Mouse (Mus musculus) intestine, embryonic 15.5 days (tissue): ENCODE results near the gene Mtcl1. TPM values are rescaled to one million over a fixed set of nuclear protein-coding genes. Genes with fewer than 3 reads are reported as not detected.

Source experiments
- ATAC-seq: fragments of 200-750 bp; cut with Nextera tagmentation; 2 replicates; pipeline ENCODE4 v1.8.0; 2017; ENCODE audit warnings: moderate TSS enrichment, moderate library complexity
- H3K27ac ChIP-seq: fragments of 300-500 bp; sonication (generic); 2 replicates; pipeline ENCODE4 v1.5.1; 2015; ENCODE audit warnings: mild to moderate bottlenecking, inconsistent platforms
- H3K27me3 ChIP-seq: fragments of 300-500 bp; sonication (generic); replicated peaks from 2 replicates; pipeline ENCODE4 v1.6.1; 2015; ENCODE audit warnings: inconsistent platforms
- H3K36me3 ChIP-seq: fragments of 300-500 bp; sonication (generic); 2 replicates; pipeline ENCODE4 v1.6.1; 2015; ENCODE audit warnings: inconsistent platforms
- H3K4me1 ChIP-seq: fragments of 300-500 bp; sonication (generic); replicated peaks from 2 replicates; pipeline ENCODE4 v1.6.1; 2015; ENCODE audit warnings: inconsistent platforms
- H3K4me2 ChIP-seq: fragments of 300-500 bp; sonication (generic); replicated peaks from 2 replicates; pipeline ENCODE4 v1.6.1; 2015; ENCODE audit warnings: mild to moderate bottlenecking, inconsistent platforms
- H3K4me3 ChIP-seq: fragments of 300-500 bp; sonication (generic); replicated peaks from 2 replicates; pipeline ENCODE4 v1.5.1; 2015; ENCODE audit warnings: inconsistent platforms
- H3K9ac ChIP-seq: fragments of 300-500 bp; sonication (generic); 2 replicates; pipeline ENCODE4 v1.6.1; 2015; ENCODE audit warnings: inconsistent platforms
- H3K9me3 ChIP-seq: fragments of 300-500 bp; sonication (generic); 2 replicates; pipeline ENCODE4 v1.6.1; 2016; ENCODE audit warnings: inconsistent platforms
- whole genome bisulfite sequencing: fragments of 180-500 bp; shearing (Covaris S2); methylation state at CpG from one replicate; pipeline ENCODE4 v1.1.7; 2015; 5-methylcytosine and 5-hydroxymethylcytosine counted together
- polyA plus RNA-seq: library from polyadenylated mRNA; unstranded; fragments of >200 nt; fragmentation: Nextera tagmentation; extraction: Ambion mirVana; gene quantifications from 2 replicates; pipeline ENCODE4 v1.2.1, GENCODE M21; 2015

The Mtcl1 gene
- polyA plus RNA-seq, 1 experiment from 2014 or later: 5.5 TPM

- no peak overlapping the region for H3K27ac ChIP-seq
- 79% methylated on average over 4 of the region's 4 CpGs for WGBS
Measured at GRCm38 (mm10) chr17:66326204-66326545, 123.4 kb downstream of the Mtcl1 start.

GRCm38 (mm10) chr17:66325440-66326203, 123.9 kb downstream of the Mtcl1 start:
- H3K4me3 ChIP-seq: no peak overlapping the region
- H3K27ac ChIP-seq: no peak overlapping the region
- H3K27me3 ChIP-seq: no peaks in the 10 kb centered on the region
- no peak for ATAC-seq
- no peak overlapping the region for H3K9ac ChIP-seq
- H3K36me3 ChIP-seq: no peaks in the 10 kb centered on the region
- no peak overlapping the region for H3K4me2 ChIP-seq
- no peaks in the 10 kb centered on the region for H3K9me3 ChIP-seq
- 51% methylated on average over 14 of the region's 14 CpGs for WGBS
- peaks cover 10% of the 10 kb centered on the region; the same call in 1 of the 2 replicates for H3K4me1 ChIP-seq

More at GRCm38 (mm10) chr17:66326204-66326545, 123.4 kb downstream of the Mtcl1 start:
- H3K4me1 ChIP-seq: peaks cover 10% of the 10 kb centered on the region; the same call in 1 of the 2 replicates
- H3K27me3 ChIP-seq: no peaks in the 10 kb centered on the region
- H3K36me3 ChIP-seq: no peaks in the 10 kb centered on the region
- no peaks in the 10 kb centered on the region for H3K9me3 ChIP-seq
- no peak overlapping the region for H3K9ac ChIP-seq
- ATAC-seq: no peak
- no peak overlapping the region for H3K4me2 ChIP-seq
- H3K4me3 ChIP-seq: no peak overlapping the region

DNA sequence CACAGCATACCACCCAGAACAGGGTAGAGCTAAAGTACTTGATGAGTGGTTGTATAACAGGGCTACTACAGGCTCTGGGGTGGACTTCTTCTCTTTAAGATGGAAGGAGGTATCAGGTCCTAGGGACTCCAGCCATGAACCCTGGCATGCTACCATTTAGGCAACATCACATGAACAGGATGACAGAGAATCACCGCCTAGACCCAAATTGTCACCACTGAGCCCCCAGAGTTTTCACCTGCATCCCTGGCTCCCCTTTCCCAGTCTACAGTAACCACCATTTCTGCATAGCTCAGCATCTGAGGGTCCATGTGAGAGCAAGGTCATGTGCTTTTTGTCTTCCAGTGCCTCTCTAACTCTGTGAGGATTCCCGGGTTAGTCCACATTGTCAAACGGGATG, 124.7 kb downstream of the Mtcl1 start:
- Histone ChIP-seq H3K27me3 (no peaks in the 10 kb centered on the region), H3K36me3 (no peaks in the 10 kb centered on the region), H3K9ac (no peak overlapping the region), H3K4me1 (peaks cover 10% of the 10 kb centered on the region; the same call in 1 of the 2 replicates), H3K9me3 (no peaks in the 10 kb centered on the region), H3K4me2 (no peak overlapping the region), H3K4me3 (no peak overlapping the region), H3K27ac (no peak overlapping the region)
- WGBS: 74% methylated on average over 3 of the region's 3 CpGs
- no peak for ATAC-seq

DNA sequence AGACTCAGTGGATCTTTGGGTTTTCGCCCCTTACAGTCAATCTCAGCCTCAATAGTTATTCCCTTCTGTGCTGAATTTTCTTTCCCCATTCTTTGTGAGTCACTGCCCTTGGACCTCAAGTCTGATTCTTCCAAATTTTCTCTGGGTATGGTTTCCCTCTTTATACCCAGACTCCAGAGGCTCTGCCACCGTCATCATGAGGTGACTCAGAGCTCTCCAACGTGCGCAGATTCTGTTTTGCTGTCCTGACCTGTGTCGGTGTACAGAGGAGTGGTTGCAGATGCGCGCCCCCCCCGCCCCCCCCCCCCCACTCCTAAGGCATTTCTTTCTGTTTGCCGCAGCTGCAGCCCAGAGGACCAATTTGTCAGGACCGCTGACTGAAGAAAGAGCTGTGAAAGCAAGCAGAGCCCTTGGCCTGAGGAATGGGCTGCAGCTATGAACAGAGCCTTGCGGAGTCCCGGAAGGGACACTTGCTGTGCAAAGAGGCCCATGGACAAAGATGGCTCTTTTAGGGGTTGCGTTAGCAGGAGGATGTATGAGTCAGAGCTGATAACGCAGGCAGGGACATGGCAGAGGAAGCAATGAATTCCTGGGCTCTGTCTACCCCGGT, 126.8 kb downstream of the Mtcl1 start:
- Histone ChIP-seq H3K4me3 (no peak overlapping the region), H3K36me3 (no peaks in the 10 kb centered on the region), H3K27ac (no peak overlapping the region), H3K27me3 (no peaks in the 10 kb centered on the region), H3K9me3 (no peaks in the 10 kb centered on the region), H3K4me1 (peaks cover 10% of the 10 kb centered on the region; the same call in 1 of the 2 replicates), H3K4me2 (no peak overlapping the region), H3K9ac (no peak overlapping the region)
- 50% methylated on average over 15 of the region's 15 CpGs for WGBS
- ATAC-seq: no peak; the same call in 1 of the 2 replicates

GRCm38 (mm10) chr17:66321933-66322332, 127.6 kb downstream of the Mtcl1 start:
- 68% methylated on average over 14 of the region's 14 CpGs for WGBS
- H3K9ac ChIP-seq: no peak overlapping the region
- no peak overlapping the region for H3K4me2 ChIP-seq
- H3K4me3 ChIP-seq: no peak overlapping the region
- H3K36me3 ChIP-seq: no peaks in the 10 kb centered on the region
- H3K9me3 ChIP-seq: no peaks in the 10 kb centered on the region
- peak; percentile 62 for ATAC-seq
- no peaks in the 10 kb centered on the region for H3K27me3 ChIP-seq
- H3K4me1 ChIP-seq: peaks cover 10% of the 10 kb centered on the region; the same call in 1 of the 2 replicates
- no peak overlapping the region for H3K27ac ChIP-seq

- Histone ChIP-seq H3K4me1 (peaks cover 10% of the 10 kb centered on the region; the same call in 1 of the 2 replicates), H3K27ac (no peak overlapping the region), H3K4me3 (no peak overlapping the region), H3K4me2 (no peak overlapping the region), H3K27me3 (no peaks in the 10 kb centered on the region), H3K9ac (no peak overlapping the region), H3K9me3 (no peaks in the 10 kb centered on the region), H3K36me3 (no peaks in the 10 kb centered on the region)
- WGBS: 75% methylated on average over 20 of the region's 20 CpGs
- no peak for ATAC-seq
Measured at GRCm38 (mm10) chr17:66320716-66321372, 128.7 kb downstream of the Mtcl1 start.

- Histone ChIP-seq H3K9me3 (no peaks in the 10 kb centered on the region), H3K9ac (no peak overlapping the region), H3K27ac (no peak overlapping the region), H3K4me2 (no peak overlapping the region), H3K4me3 (no peak overlapping the region), H3K36me3 (no peaks in the 10 kb centered on the region), H3K4me1 (peaks cover 13% of the 10 kb centered on the region), H3K27me3 (no peaks in the 10 kb centered on the region)
- no peak for ATAC-seq
- 91% methylated on average over 3 of the region's 3 CpGs for WGBS
Measured at GRCm38 (mm10) chr17:66318031-66318430, 131.5 kb downstream of the Mtcl1 start.

DNA sequence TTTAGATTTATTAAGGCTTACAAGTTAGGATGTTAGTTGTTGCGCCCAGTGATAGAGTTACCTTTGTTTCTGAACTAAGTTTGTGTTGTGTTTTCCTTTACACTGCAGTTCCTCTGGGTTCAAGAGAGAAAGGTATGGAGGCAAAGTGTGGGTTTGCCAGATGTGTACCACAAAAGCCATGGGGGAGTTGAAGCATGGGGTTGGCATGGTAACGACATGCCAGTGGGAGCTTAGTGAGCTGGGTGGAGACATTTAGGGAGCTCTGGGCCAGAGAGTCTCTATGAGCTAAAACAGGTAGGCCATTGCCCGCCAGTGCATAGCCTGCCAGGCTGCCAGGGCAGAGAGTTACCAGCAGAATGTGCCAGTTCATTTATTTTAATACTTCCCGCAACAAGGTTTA, 132.0 kb downstream of the Mtcl1 start:
- Histone ChIP-seq H3K36me3 (no peaks in the 10 kb centered on the region), H3K9me3 (no peaks in the 10 kb centered on the region), H3K27ac (no peak overlapping the region), H3K4me1 (peaks cover 10% of the 10 kb centered on the region), H3K4me2 (no peak overlapping the region), H3K4me3 (no peak overlapping the region), H3K27me3 (no peaks in the 10 kb centered on the region), H3K9ac (no peak overlapping the region)
- ATAC-seq: no peak
- 92% methylated on average over 4 of the region's 4 CpGs for WGBS

- H3K4me2 ChIP-seq: no peak overlapping the region
- no peaks in the 10 kb centered on the region for H3K36me3 ChIP-seq
- no peak for ATAC-seq
- 88% methylated on average over 5 of the region's 5 CpGs for WGBS
- peaks cover 10% of the 10 kb centered on the region for H3K4me1 ChIP-seq
- no peak overlapping the region for H3K4me3 ChIP-seq
- H3K9ac ChIP-seq: no peak overlapping the region
- H3K27me3 ChIP-seq: no peaks in the 10 kb centered on the region
- no peaks in the 10 kb centered on the region for H3K9me3 ChIP-seq
- H3K27ac ChIP-seq: no peak overlapping the region
Measured at GRCm38 (mm10) chr17:66317156-66317555, 132.4 kb downstream of the Mtcl1 start.

DNA sequence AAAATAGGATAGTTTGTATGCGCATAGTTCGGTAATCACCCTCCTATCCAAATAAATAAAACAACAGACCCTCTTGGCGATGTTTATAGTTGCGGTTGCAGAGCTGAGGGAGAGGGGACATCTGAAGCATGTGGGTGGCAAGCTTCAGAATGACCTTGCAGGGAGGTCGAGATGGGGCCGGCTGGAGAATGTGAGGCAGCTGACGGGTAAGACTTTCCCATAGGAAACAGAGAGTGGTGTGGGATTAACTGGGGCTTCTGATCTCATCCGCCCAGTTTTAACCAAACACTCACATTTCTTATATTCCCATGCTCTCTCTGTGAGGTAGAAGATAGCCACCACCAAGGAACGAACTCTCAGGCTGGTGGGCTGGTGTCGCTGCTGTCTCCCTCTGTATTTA, 134.1 kb downstream of the Mtcl1 start:
- H3K9me3 ChIP-seq: no peaks in the 10 kb centered on the region
- peak overlapping the region; percentile 19; the same call in 1 of the 2 replicates for H3K4me2 ChIP-seq
- 17% methylated on average over 10 of the region's 10 CpGs for WGBS
- H3K27me3 ChIP-seq: no peaks in the 10 kb centered on the region
- peak overlapping the region; percentile 71 for H3K27ac ChIP-seq
- no peak overlapping the region for H3K4me3 ChIP-seq
- H3K36me3 ChIP-seq: no peaks in the 10 kb centered on the region
- H3K9ac ChIP-seq: no peak overlapping the region
- H3K4me1 ChIP-seq: peaks cover 4% of the 10 kb centered on the region; the same call in 1 of the 2 replicates
- ATAC-seq: peak; percentile 63; the same call in 1 of the 2 replicates

- Histone ChIP-seq H3K27me3 (no peaks in the 10 kb centered on the region), H3K4me3 (no peak overlapping the region), H3K36me3 (no peaks in the 10 kb centered on the region), H3K4me2 (peak overlapping the region; percentile 34), H3K4me1 (peaks cover 4% of the 10 kb centered on the region; the same call in 1 of the 2 replicates), H3K9me3 (no peaks in the 10 kb centered on the region), H3K27ac (peak overlapping the region; percentile 70), H3K9ac (no peak overlapping the region)
- ATAC-seq: no peak
- 44% methylated on average over 13 of the region's 13 CpGs for WGBS
Measured at GRCm38 (mm10) chr17:66314566-66315285, 134.8 kb downstream of the Mtcl1 start.

DNA sequence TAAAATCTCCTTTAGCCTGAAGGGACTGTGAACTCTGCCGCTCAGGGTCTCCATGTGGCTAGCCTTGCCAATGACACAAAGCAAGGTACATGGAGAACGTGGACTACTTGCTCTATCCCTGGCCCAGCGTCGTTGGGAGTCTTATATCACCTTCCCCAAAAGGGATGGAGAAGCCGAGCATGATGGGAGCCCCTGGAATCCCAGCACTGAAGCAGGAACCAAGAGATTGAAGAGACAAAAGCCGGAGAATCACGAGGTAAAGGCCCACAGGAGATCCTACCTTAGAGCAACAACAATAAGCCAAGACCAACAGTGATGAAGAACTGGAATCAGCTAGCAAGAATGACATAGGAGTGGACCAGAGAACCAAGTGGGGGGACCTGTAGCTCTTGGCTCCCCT, 147.6 kb downstream of the Mtcl1 start:
- WGBS: 84% methylated on average over 7 of the region's 7 CpGs
- Histone ChIP-seq H3K4me2 (no peak overlapping the region), H3K27ac (no peak overlapping the region), H3K27me3 (0 out of 2 replicates have a peak, but pooled peaks cover 3% of the 10 kb centered on the region), H3K36me3 (no peaks in the 10 kb centered on the region), H3K9me3 (no peaks in the 10 kb centered on the region), H3K4me1 (no peaks in the 10 kb centered on the region), H3K9ac (no peak overlapping the region), H3K4me3 (no peak overlapping the region)
- ATAC-seq: no peak
